15 mouse cellular contexts compared by ENCODE assay signal in genomic region chr5:125337012-125337411, GRCm38 (mm10). TPM values are rescaled to one million over a fixed set of nuclear protein-coding genes. Genes with fewer than 3 reads are reported as not detected.
A peak's percentile ranks its signal among the peaks of the same experiment; 100 is the strongest.
DNase-seq lines count a peak whose midpoint lies in the region; ATAC-seq and TF ChIP-seq lines count a peak whose summit lies in the region.
"Had no signal": no experiment of that assay in that cellular context is flagged by ENCODE, and none has a peak within 500 bp of the region (broad histone marks: within the 10 kb centered on the region; RNA-seq: fewer than 3 reads in every experiment).

No protein-coding gene starts in this region.

- H3K27ac ChIP-seq in heart, embryonic 10.5 days, result peak overlapping the region; percentile 79
- no peak overlapping the region; the same call in 1 of the 2 replicates for H3K27ac ChIP-seq in stomach, embryonic 16.5 days (ENCODE audit: low read length)
- H3K27ac ChIP-seq in stomach, postnatal 0 days (replicated peaks), result no peak overlapping the region
- peak overlapping the region; percentile 87 for H3K27ac ChIP-seq in liver, adult 2 months (replicated peaks; ENCODE audit: insufficient read depth, low read depth, low read length)
- H3K27ac ChIP-seq: layer of hippocampus, adult 2 months; midbrain, embryonic 13.5 days; neural tube, embryonic 15.5 days had no signal

- H3K79me2 ChIP-seq in liver, adult 2 months (ENCODE audit: control insufficient read depth, insufficient read depth, low read length), result peaks cover 46% of the 10 kb centered on the region

- H3K9ac ChIP-seq in stomach, embryonic 16.5 days (ENCODE audit: low read length), result 0 out of 2 replicates have a peak overlapping the region, but pooled peaks have one; percentile 28
- no peak overlapping the region for H3K9ac ChIP-seq in stomach, postnatal 0 days (ENCODE audit: low read length)
- peak overlapping the region; percentile 53 for H3K9ac ChIP-seq in liver, adult 2 months (ENCODE audit: low read depth, low read length)
- H3K9ac ChIP-seq: midbrain, embryonic 13.5 days; neural tube, embryonic 15.5 days had no signal

- WGBS in heart, embryonic 10.5 days, result 28% methylated on average over 9 of the region's 9 CpGs
- 45% methylated on average over 9 of the region's 9 CpGs for WGBS in stomach, embryonic 16.5 days
- 42% methylated on average over 9 of the region's 9 CpGs for WGBS in stomach, postnatal 0 days
- WGBS in liver, adult 2 months, result 15% methylated on average over 9 of the region's 9 CpGs

- no peak for ATAC-seq in stomach, embryonic 16.5 days (ENCODE audit: insufficient read depth, low FRiP score)
- ATAC-seq in stomach, postnatal 0 days (ENCODE audit: low FRiP score, low TSS enrichment), result no peak
- ATAC-seq: midbrain, embryonic 13.5 days; Patski had no signal

- H3K4me1 ChIP-seq in heart, embryonic 10.5 days, result peaks cover 73% of the 10 kb centered on the region
- peaks cover 32% of the 10 kb centered on the region for H3K4me1 ChIP-seq in stomach, embryonic 16.5 days (ENCODE audit: control insufficient read depth, insufficient read depth, low read length)
- H3K4me1 ChIP-seq in stomach, postnatal 0 days (replicated peaks; ENCODE audit: control insufficient read depth, insufficient read depth), result peaks cover 7% of the 10 kb centered on the region
- peaks cover 44% of the 10 kb centered on the region for H3K4me1 ChIP-seq in liver, adult 2 months (ENCODE audit: control insufficient read depth, insufficient read depth, low read length)

- H3K27me3 ChIP-seq in heart, embryonic 10.5 days (ENCODE audit: insufficient read depth, poor library complexity, severe bottlenecking), result no peaks in the 10 kb centered on the region
- no peaks in the 10 kb centered on the region for H3K27me3 ChIP-seq in stomach, embryonic 16.5 days (ENCODE audit: control insufficient read depth, insufficient read depth, low read length)
- H3K27me3 ChIP-seq in stomach, postnatal 0 days (ENCODE audit: control insufficient read depth, insufficient read depth, low read length), result no peaks in the 10 kb centered on the region
- no peaks in the 10 kb centered on the region for H3K27me3 ChIP-seq in liver, adult 2 months (ENCODE audit: control insufficient read depth, insufficient read depth, low read length)
- H3K27me3 ChIP-seq: Patski had no signal

- DNase-seq in heart, embryonic 10.5 days (ENCODE audit: low spot score), result no peak
- no peak for DNase-seq in heart, adult 18-20 months
- no peak for DNase-seq in stomach, postnatal 0 days (ENCODE audit: low spot score)
- peak; percentile 90 for DNase-seq in liver, adult 2 months (ENCODE audit: extremely low read depth, low read depth, low spot score)
- DNase-seq in spleen, postnatal 14 days (ENCODE audit: low spot score in 2 of 2), result no peak
- no peak for DNase-seq in left cerebral cortex, adult 8-10 months (ENCODE audit: low spot score in 2 of 2)
- no peak for DNase-seq in natural killer cell, adult 2 months (ENCODE audit: low spot score in 2 of 2)
- DNase-seq: lung, adult 18-20 months; thymus, postnatal 25 days had no signal

- no peaks in the 10 kb centered on the region for H3K9me3 ChIP-seq in heart, embryonic 10.5 days
- no peaks in the 10 kb centered on the region for H3K9me3 ChIP-seq in stomach, embryonic 16.5 days (replicated peaks; ENCODE audit: control insufficient read depth, low read length)
- H3K9me3 ChIP-seq in stomach, postnatal 0 days (ENCODE audit: control insufficient read depth, low read length), result no peaks in the 10 kb centered on the region
- H3K9me3 ChIP-seq: midbrain, embryonic 13.5 days; neural tube, embryonic 15.5 days had no signal

- TF ChIP-seq POLR2A in liver, adult 2 months (IDR thresholded peaks at IDR 0.05; ENCODE audit: extremely low read depth, insufficient read depth, low read length), result no peak

- TF ChIP-seq CTCF in stomach, postnatal 0 days (IDR thresholded peaks at IDR 0.05; ENCODE audit: low read depth), result no peak
- TF ChIP-seq CTCF in liver, adult 2 months (IDR thresholded peaks at IDR 0.05; ENCODE audit: low read depth, low read length), result no peak

- no peaks in the 10 kb centered on the region; the same call in 1 of the 2 replicates for H3K36me3 ChIP-seq in heart, embryonic 10.5 days
- H3K36me3 ChIP-seq in stomach, embryonic 16.5 days (ENCODE audit: control insufficient read depth, insufficient read depth, low read length), result no peaks in the 10 kb centered on the region
- 0 out of 2 replicates have a peak, but pooled peaks cover 2% of the 10 kb centered on the region for H3K36me3 ChIP-seq in stomach, postnatal 0 days (ENCODE audit: control insufficient read depth, insufficient read depth, low read length)
- H3K36me3 ChIP-seq in liver, adult 2 months (ENCODE audit: control insufficient read depth, insufficient read depth, low read length), result no peaks in the 10 kb centered on the region
- H3K36me3 ChIP-seq: midbrain, embryonic 13.5 days; neural tube, embryonic 15.5 days had no signal

- H3K4me2 ChIP-seq in stomach, embryonic 16.5 days (ENCODE audit: low read depth, low read length), result no peak overlapping the region
- H3K4me2 ChIP-seq in stomach, postnatal 0 days (replicated peaks; ENCODE audit: low read depth), result no peak overlapping the region
- H3K4me2 ChIP-seq: midbrain, embryonic 13.5 days; neural tube, embryonic 15.5 days had no signal

- TF ChIP-seq EP300 in stomach, postnatal 0 days (optimal IDR thresholded peaks at IDR 0.05), result no peak

- H3K4me3 ChIP-seq in heart, embryonic 10.5 days, result peak overlapping the region; percentile 6; the same call in 1 of the 2 replicates
- H3K4me3 ChIP-seq in stomach, embryonic 16.5 days (replicated peaks; ENCODE audit: low read length), result no peak overlapping the region
- no peak overlapping the region for H3K4me3 ChIP-seq in stomach, postnatal 0 days (ENCODE audit: low read depth, low read length)
- no peak overlapping the region for H3K4me3 ChIP-seq in liver, adult 2 months (ENCODE audit: insufficient read depth, low read depth, low read length)
- H3K4me3 ChIP-seq: erythroblast, embryonic 14.5 days; layer of hippocampus, adult 2 months; midbrain, embryonic 13.5 days; neural tube, embryonic 15.5 days had no signal

RNA-seq across cellular contexts. Expression of gene Scarb1, which starts 3.9 kb away (rescaled TPM):
- polyA plus RNA-seq in heart, embryonic 10.5 days (2016; fragmentation: Nextera tagmentation; extraction: Ambion mirVana), result 73.1 and 94.3 TPM in 2 replicates
- total RNA-seq in heart, adult 18-20 months (2021), result 10 to 100 TPM; 26.6 to 34.7 TPM
- polyA plus RNA-seq in stomach, embryonic 16.5 days (2015; fragmentation: Nextera tagmentation; extraction: Ambion mirVana), result 60.6 and 61.4 TPM in 2 replicates
- 30.1 and 31.8 TPM in 2 replicates for polyA plus RNA-seq in stomach, postnatal 0 days (2015; fragmentation: Nextera tagmentation; extraction: Ambion mirVana)
- total RNA-seq in liver, adult 2 months (2014; rRNA removed), result 72.4 and 108 TPM in 2 replicates
- 189 and 223 TPM in 2 replicates for polyA plus RNA-seq in liver, adult 2 months (2012; rRNA removed)
- 10 to 100 TPM; 28.6 to 34.9 (median 30.0) TPM for total RNA-seq in left cerebral cortex, adult 8-10 months (2022)

RNA-seq across cellular contexts. Expression of gene Gm10382, which starts 52.1 kb away (rescaled TPM):
- polyA plus RNA-seq in heart, embryonic 10.5 days (2016; fragmentation: Nextera tagmentation; extraction: Ambion mirVana), result 0.34 and 0.67 TPM in 2 replicates
- under 1 TPM in 1 of 2 experiments, not detected in 1; 0.23 TPM for total RNA-seq in heart, adult 18-20 months (2021)
- 0.32 and 0.37 TPM in 2 replicates for polyA plus RNA-seq in stomach, embryonic 16.5 days (2015; fragmentation: Nextera tagmentation; extraction: Ambion mirVana)
- 0.51 and 0.56 TPM in 2 replicates for polyA plus RNA-seq in stomach, postnatal 0 days (2015; fragmentation: Nextera tagmentation; extraction: Ambion mirVana)
- 0.13 TPM in 1 of 2 replicates, not detected in the other for total RNA-seq in liver, adult 2 months (2014; rRNA removed)
- 0.16 and 0.24 TPM in 2 replicates for polyA plus RNA-seq in liver, adult 2 months (2012; rRNA removed)
- total RNA-seq in left cerebral cortex, adult 8-10 months (2022), result under 1 TPM in 2 of 4 experiments, not detected in 2; 0.39 to 0.51 TPM
- total RNA-seq: layer of hippocampus, adult 2 months had no signal

RNA-seq across cellular contexts. Expression of gene Ubc, which starts 53.0 kb away (rescaled TPM):
- polyA plus RNA-seq in heart, embryonic 10.5 days (2016; fragmentation: Nextera tagmentation; extraction: Ambion mirVana), result 921 and 966 TPM in 2 replicates
- total RNA-seq in heart, adult 18-20 months (2021), result 1,000 to 10,000 TPM; 1,625 to 1,638 TPM
- polyA plus RNA-seq in stomach, embryonic 16.5 days (2015; fragmentation: Nextera tagmentation; extraction: Ambion mirVana), result 1,047 and 1,111 TPM in 2 replicates
- polyA plus RNA-seq in stomach, postnatal 0 days (2015; fragmentation: Nextera tagmentation; extraction: Ambion mirVana), result 537 and 549 TPM in 2 replicates
- 634 and 1,049 TPM in 2 replicates for total RNA-seq in liver, adult 2 months (2014; rRNA removed)
- 990 and 1,297 TPM in 2 replicates for polyA plus RNA-seq in liver, adult 2 months (2012; rRNA removed)
- total RNA-seq in left cerebral cortex, adult 8-10 months (2022), result 100 to 1,000 TPM; 799 to 904 (median 900) TPM

Comparison
In these comparisons a context has a peak if more than half of its experiments do, and no peak if none do; other contexts are left out.
1. H3K27ac ChIP-seq: peak in heart, embryonic 10.5 days (single experiment) and liver, adult 2 months (single experiment); none in stomach, embryonic 16.5 days (single experiment) and stomach, postnatal 0 days (single experiment).